Mouse (Mus musculus): ENCODE measurements at regions not wholly inside any gene's neighbourhood (a gene's known extent, or its start where the extent isn't known, plus 50 kb on each side); places are given as distances from the start of the nearest gene placed in this dataset.

DNA sequence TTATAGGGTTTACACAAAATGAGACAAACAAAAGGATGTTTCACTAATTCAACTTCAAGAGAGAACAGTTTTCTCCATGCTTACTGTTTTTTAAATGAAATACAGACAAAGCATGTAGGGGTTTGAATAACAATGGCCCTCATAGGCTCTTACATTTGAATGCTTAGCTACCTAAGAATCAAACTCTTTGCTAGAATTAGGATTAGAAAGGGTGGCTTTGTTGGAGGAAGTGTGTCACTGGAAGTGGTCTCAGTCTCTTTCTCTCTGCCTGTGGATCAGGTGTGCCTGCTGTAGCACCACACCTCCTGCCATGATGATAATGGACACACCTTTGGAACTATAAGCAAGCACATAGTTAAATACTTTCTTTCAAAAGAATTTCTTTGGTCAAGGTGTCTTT lies 52.8 kb upstream of the Nkain2 start:
- no peak for TF ChIP-seq CTCF (IDR thresholded peaks at IDR 0.05)
- TF ChIP-seq POLR2A (IDR thresholded peaks at IDR 0.05; ENCODE audit: insufficient read depth, low read depth, low read length): no peak
